Mouse (Mus musculus) layer of hippocampus, postnatal 14 days (tissue): ENCODE measurements around the gene Akap2. TPM values are rescaled to one million over a fixed set of nuclear protein-coding genes. Genes with fewer than 3 reads are reported as not detected.

Experiments
- DNase-seq, 2 experiments: peaks; one replicate each; pipeline ENCODE4 v3.0.0; 2021 to 2022; ENCODE audit warnings: low spot score in 2 of 2, mixed read lengths in 1 of 2
- total RNA-seq, 2 experiments: library from RNA; stranded (reverse); gene quantifications; 2 replicates each; pipeline ENCODE4 v1.2.3; 2021

The Akap2 gene
- total RNA-seq, 2 experiments from 2014 or later, result 47.1 to 53.1 TPM

DNA sequence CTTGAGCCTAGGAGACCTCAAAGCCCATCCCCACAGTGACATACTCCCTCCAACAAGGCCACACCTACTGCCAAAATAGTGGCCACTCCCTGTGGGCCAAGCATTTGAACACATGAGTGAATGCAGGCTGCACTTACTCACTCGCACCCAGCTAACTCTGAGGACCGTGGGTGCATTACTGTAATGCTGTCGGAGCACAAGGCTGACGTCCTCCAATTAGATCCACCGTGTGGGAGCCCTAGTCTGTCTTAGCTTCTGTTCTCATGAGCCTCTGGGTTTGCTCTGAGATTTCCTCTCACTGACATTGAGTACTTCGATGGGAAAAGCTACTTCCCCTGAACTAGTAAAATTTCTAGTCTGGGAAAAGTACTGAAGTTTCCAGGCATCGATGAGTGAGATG is 108.8 kb downstream of the Akap2 start:
- DNase-seq, result no peak

DNA sequence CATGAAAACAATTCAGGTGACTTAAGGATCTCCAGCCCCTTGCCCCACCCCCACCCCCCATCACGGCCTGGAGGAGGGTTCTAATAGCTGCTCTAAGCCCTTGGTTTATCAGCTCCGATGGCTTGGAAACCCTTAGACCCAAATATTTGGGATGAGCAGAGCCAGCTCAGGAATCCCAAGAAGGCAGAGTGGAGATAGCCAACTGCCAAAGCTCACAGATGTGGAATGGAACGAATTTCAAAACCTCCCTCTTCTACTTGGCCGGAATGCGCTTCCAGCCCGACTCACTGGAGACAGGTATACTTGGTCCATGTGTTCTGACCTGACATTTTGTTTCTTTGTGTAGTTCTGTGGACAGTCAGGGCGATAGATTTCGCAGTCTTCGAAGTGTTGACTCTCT is 111.7 kb downstream of the Akap2 start:
- no peak for DNase-seq

DNA sequence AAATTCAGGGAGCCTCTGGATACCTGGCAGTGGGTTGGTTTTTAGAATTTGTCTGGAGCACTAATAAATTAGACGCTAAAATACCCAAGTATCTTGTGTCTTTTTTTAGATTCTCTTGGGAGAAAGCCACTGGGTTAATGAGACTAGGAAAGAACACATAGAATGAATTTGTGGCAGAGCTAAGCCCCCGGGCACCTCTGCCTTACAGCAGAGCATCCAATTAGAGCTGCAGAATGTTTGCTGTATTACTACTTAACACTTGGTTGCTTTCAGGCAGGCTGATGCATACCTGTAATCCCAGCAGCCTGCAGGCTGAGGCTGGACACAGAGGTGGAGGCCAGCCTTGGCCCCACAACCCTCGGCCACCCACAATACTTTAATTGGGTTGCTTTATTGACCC is 112.3 kb downstream of the Akap2 start:
- no peak for DNase-seq

DNA sequence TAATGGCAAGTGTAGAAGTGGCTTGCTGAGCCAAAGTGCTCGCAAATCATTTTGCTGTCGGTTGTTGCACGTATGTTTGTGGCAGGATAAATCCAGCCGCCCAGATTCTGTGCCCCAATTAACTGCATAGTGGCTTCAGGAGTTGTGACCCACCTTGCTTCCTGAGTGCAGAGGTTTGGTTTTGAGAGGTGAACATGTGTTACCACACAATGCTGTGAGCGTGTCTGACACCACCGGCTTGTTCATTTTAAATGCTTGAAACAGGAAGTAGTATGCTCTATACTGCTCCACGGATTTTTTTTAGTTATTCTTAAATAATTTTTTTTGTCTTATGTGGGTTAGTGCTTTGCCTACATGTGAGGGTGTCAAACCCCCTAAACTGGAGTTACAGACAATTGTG is 114.9 kb downstream of the Akap2 start:
- no peak for DNase-seq

DNA sequence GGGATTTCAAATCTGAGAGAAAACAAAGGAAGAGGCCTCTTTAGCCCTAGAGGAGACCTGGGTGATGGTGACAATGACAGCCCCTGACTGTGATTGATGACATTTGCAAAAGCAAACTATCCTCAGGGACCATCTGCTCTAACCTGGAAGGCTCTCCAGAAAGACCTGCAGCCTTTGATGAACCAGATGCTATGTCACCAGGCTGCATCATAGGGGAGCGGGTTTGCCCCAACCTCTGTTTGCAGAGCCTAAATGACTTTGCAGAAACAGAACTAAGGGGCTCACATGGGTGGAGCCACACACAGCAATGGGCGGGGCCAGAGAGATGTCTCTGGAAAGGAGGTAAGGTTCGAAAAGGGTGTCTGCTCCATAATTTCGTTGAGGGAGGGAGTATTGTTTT is 115.6 kb downstream of the Akap2 start:
- no peak for DNase-seq

GRCm38 (mm10) chr4:57834141-57834540 is 116.7 kb downstream of the Akap2 start:
- DNase-seq, result no peak

DNA sequence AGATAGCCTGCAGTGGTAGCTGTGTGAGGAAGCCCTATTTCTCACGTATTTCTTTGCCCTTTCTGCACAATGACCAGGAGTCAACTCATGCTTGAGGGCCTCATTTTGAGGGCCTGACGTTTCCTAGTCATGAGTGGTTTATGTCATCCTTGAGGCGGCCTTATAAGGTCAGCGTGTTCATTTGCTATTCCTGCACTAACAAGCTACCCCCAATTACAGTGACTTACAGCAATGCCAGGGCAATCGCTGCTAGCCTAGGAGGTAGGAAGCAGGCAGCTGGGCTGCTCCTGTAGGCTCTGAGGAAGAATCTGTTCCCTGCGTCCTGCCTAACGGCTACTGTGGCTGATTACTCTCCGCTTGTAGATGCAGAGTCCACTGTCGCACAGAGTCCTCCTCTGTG is 119.6 kb downstream of the Akap2 start:
- DNase-seq, result no peak

GRCm38 (mm10) chr4:57839343-57839742 is 121.9 kb downstream of the Akap2 start:
- DNase-seq, result no peak

GRCm38 (mm10) chr4:57841911-57842310 is 124.5 kb downstream of the Akap2 start:
- DNase-seq, result no peak

- DNase-seq, result no peak
Observed at GRCm38 (mm10) chr4:57842472-57843305, 125.2 kb downstream of the Akap2 start.

DNA sequence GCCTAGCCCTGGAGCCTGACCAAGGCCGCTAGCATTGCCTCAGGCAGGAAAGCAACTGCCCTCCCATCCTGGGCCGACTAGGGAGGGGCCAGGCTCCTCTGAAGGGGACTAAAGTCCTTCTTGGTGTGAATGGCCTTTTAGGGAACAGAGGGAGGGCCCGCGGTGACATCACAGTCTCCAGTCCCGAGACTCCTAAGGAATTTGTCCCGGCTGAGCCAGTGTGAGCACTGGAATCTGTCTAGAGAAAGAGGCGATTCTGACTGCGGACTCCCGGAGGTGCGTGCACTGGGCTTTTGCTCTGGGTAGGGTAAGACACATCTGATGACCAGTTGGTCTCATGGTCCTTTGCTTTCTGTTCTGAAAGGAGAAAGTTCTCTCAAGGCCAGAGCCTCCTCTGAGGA is 127.6 kb downstream of the Akap2 start:
- DNase-seq, result peak; percentile 21 to 43

DNA sequence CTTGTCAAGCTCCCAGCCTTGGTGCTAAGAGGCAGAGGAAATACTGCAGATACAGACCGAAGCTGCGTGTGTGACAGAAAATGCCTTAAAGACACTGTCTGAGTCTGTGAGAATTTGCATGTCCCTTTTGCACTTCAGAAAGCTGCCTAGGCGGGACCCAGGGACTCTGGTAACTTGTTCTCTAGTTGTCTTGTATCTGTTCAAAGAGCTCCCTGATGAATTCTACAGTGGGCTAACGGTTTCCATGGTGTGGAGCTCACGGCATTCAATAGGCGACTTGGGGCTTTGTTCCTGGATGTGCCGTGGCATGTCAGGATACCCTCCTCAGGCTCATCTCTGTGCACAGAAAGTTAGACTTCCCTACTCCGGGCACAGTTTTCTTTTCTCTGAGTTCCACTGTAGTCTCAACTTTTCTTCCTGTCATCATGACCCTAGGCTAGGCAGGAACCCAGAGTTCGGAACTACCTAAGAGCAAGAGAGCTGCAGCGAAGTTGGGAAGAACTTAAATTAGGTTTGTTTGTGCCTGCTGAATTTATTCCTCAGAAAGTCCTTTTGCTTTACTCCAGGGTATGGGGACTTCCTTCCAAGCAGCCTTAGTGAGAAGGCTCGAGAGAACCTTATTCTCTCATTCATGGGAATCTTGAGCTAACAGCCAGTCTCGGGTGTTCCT is 128.2 kb downstream of the Akap2 start:
- DNase-seq, result no peak

- no peak for DNase-seq
Observed at GRCm38 (mm10) chr4:57846381-57846990, 129.0 kb downstream of the Akap2 start.

DNA sequence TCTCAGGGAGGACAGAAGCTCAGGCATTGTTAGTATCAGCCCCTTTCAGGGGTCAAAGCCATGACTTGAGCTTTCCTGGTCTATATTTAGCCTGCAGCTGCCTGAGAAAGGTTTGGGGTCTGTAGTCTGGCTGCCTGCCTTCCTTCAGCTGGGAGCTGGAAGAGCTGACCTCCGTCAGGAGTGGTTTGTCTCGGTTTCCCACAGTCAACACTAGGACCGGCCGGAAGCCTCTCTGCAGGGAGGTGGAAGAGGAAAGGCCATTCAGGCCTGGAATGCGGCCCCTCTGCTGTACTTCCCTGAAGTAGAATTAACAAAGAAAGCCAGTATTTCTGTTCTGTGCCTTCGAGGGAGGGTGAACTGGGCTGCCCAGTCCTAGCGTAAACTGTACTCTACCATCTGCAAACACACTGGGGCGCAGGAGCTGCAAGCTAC is 129.6 kb downstream of the Akap2 start:
- no peak for DNase-seq

DNA sequence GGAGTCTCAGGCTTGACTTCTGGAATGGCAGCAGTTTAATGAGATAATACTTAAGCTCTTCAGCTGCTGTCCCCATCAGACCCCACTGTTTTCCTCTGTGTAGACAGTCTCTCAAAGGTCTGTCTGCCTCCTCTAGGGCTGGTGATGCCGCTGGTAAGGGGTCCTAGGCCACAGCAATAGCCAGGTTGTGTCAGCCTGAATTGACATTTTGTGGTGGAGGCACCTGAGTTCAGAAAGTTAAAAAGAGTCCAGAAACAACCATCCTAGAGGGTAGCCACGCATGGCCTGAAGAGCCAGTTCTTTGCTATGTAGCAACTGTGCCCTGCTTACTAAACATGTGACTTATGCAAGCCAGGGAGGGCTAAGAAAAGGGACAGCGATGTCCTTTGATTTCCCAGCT is 130.2 kb downstream of the Akap2 start:
- no peak for DNase-seq

DNA sequence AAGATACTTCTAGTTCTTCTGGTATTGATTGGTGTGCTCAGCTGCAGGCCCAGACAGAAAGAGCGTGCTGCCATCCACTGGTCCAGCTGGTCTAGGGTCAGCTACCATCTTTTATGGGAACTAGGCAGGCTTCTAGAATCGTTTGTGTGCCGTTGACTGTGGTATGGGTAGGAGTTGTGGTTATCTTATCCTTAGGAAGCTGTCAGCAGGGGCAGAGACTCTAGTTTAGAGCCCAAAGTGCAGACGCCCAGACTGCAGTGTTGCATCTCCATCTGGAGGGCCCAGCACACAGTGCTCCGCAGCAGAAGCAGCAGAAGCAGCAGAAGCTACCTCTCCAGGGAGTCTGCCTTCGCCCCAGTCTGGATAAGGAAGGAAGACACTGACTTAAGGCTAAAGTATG is 132.0 kb downstream of the Akap2 start:
- no peak for DNase-seq

- DNase-seq, result no peak
Observed at GRCm38 (mm10) chr4:57851731-57852130, 134.3 kb downstream of the Akap2 start.

DNA sequence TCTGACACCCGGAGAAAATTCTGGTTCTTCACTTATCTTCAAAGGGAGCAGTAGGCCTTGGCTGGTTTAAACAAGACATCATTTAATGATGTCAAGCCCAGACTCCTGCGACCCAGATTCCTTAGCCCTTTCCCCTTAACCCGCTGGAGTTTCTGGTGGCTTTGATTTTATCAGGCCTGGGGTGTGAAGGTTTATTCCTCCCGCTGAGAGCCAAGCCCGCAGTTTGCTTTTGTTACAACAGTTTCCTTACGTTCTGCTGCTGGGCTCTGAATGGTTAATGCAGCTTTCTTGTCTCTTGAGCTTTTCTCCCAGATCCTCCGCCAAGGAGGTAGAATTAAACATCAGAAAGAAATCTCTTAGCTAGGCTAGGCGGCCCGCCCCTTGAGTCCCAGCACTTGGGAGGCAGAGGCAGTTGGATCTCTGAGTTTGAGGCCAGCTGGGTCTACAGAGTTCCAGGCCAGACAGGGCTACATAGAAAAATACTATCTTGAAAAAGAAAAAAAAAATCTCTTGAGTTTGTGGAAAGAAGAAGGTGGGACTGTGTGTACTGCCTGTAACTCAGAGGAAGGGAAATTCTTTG is 135.1 kb downstream of the Akap2 start:
- DNase-seq, result no peak

DNA sequence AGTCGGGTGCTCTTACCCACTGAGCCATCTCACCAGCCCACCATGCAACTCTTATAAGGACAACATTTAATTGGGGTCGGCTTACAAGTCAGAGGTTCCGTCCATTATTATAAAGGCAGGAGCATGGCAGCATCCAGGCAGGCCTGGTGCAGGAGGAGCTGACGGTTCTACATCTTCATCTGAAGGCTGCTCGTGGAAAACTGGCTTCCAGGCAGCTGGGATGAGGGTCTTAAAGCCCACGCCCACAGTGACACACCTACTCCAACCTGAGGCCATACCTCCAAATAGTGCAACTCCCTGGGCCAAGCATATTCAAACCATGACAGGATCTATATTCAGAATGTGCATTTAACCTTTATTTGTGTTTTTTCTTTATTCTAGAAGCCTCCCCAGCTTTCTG is 136.7 kb downstream of the Akap2 start:
- no peak for DNase-seq

GRCm38 (mm10) chr4:57855281-57855941 is 138.0 kb downstream of the Akap2 start:
- no peak for DNase-seq

DNA sequence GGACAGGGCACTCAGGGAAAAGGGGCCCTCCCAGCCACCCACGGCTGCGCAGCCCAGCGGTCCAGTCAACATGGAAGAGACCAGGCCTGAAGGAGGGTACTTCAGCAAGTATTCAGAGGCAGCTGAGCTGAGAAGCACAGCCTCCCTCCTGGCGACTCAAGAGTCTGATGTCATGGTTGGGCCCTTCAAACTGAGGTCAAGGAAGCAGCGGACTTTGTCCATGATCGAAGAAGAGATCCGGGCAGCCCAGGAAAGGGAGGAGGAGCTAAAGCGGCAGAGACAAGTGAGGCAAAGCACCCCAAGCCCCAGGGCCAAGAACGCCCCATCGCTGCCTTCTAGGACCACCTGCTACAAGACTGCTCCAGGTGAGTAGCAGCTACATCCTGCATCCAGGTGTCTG is 139.2 kb downstream of the Akap2 start:
- no peak for DNase-seq
